Mouse (Mus musculus): ENCODE results near the gene Smarcal1. TPM values are rescaled to one million over a fixed set of nuclear protein-coding genes. Genes with fewer than 3 reads are reported as not detected.
A peak's percentile ranks its signal among the peaks of the same experiment; 100 is the strongest.

Smarcal1 gene
- total RNA-seq, 2 experiments from 2014 or later: 24.7 to 26.7 TPM

DNA sequence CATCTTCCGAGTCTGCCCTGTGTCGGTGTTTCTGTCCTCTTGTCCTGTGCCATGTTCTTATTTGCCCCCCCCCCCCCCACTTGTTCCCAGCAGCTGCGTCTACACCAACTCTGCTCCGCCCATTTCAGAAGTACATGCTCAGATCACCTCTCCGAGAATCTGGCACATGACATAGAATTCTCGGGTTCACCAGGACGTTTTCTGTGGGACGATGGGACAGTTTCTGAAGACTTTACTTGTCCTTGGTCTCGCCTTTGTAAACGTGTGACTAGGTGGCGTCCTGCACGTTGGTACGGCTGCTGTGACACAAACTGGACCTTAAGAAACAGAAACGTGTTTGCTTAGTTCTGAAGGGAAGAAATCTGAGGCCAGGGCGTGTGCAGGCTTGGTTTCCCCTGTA is 4.5 kb downstream of the Smarcal1 start:
- ATAC-seq (replicated peaks; ENCODE audit: poor library complexity): no peak

- no peak for ATAC-seq (replicated peaks; ENCODE audit: poor library complexity)
Observed at GRCm38 (mm10) chr1:72588763-72589162, 5.7 kb downstream of the Smarcal1 start.

GRCm38 (mm10) chr1:72590636-72591035 is 7.6 kb downstream of the Smarcal1 start:
- ATAC-seq (replicated peaks; ENCODE audit: poor library complexity): no peak

- no peak for ATAC-seq (replicated peaks; ENCODE audit: poor library complexity)
Observed at GRCm38 (mm10) chr1:72592350-72592749, 9.3 kb downstream of the Smarcal1 start.

DNA sequence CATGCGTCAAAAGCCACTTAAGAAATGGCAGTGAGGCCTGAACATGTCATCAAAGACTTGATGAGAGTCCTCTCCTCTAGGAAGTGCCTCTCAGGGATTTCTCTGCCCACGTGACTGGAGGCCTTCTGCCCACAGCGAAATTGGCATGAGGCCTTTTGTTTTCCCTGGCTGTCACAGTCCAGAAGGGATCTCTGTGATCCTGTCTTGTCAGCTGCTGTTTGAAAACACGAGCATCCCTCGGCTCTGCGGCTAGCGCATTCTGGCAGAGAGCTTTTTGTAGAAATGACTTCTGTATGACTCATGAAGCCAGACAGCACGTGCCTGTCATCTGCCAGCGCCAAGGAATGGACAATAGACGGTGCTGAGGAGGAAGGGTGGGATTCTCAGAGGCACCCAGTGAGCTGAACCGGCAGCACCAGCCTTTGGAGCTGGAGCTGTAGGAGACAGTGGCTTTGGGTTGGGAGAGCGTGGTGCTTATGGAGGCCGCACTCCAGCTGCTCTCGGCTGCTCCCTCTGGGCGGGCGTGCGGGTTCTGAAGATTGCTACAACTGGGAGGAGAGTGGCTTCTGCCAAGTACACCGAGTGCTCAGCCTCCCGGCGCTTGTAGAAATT is 10.4 kb downstream of the Smarcal1 start:
- no peak for ATAC-seq (replicated peaks; ENCODE audit: poor library complexity)

DNA sequence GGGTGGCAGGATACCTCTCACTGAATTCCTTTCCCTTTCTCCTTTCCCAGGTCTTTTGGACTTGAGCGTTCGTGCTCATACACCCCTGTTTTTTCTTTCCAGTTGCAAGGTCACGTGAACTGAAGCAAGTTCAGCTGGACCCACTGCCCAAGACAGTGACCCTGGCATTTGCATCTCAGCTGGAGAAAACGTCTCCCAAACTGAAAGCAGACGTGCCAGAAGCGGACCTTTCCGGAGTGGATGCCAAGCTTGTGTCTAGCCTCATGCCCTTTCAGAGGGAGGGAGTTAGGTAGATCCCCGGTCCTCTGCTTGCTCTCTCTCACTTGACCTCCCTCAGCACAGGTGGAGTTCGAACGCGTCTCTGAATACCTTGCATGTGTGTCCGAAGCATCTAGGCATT is 12.6 kb downstream of the Smarcal1 start:
- no peak for ATAC-seq (replicated peaks; ENCODE audit: poor library complexity)

DNA sequence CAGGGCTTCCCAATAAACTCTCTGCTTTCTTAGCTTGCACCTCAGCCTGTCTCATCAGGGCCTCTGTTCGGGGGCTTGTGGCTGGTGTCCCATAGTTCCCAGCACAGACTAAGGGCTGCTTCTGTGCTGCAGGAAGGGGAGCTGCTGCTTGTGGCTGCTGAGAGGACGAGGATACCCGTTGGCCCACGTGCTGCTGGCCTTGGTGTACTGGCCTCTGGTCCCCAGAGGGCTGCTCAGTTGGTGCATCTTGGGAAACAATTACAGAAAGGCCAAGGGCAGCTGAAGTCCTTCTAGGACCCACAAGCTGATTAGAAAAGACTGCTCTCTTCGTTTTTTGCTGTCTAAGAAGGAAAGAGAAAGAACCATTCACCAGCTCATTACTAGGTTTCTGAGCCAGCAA is 13.2 kb downstream of the Smarcal1 start:
- ATAC-seq (replicated peaks; ENCODE audit: poor library complexity): no peak

- no peak for ATAC-seq (replicated peaks; ENCODE audit: poor library complexity)
Observed at GRCm38 (mm10) chr1:72599146-72600101, 16.4 kb downstream of the Smarcal1 start.

- no peak for ATAC-seq (replicated peaks; ENCODE audit: poor library complexity)
Observed at GRCm38 (mm10) chr1:72600778-72601177, 17.7 kb downstream of the Smarcal1 start.

DNA sequence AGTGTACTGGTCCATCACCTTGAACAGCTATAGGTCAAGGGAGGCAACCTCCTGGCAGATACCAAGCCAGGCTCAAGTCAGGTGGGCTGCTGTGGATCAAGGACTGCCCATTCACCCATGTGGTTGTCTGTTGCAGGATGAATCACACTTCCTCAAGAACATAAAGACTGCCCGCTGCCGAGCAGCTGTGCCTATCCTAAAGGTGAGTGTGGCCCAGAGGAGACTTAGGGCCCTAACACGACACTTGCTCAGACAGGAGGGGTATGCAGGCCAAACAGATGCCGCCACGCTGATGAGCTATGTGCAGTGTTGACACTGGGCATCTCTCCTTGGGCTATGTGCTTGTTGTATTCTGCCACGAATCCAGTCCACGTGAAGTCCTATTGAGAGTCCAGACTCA is 18.2 kb downstream of the Smarcal1 start:
- ATAC-seq (replicated peaks; ENCODE audit: poor library complexity): no peak

DNA sequence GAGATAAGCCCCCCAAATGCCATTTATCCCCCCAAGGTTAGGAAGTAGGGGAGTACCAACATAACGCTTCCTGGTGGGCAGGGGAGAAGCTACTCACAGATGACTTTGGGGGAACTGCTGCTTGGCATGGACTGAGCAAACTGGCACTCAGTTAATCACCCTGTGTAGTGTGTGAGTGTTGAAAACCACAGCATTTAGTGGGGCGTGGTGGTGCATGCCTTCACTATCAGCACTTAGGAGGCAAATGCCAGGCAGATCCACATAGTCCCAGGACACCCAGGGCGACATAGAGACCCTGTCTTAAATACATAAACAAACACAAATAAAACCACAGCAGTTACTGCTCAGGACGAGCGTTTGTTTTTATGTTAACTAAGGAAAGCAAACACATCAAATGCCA is 19.1 kb downstream of the Smarcal1 start:
- no peak for ATAC-seq (replicated peaks; ENCODE audit: poor library complexity)

- no peak for ATAC-seq (replicated peaks; ENCODE audit: poor library complexity)
Observed at GRCm38 (mm10) chr1:72602803-72603202, 19.8 kb downstream of the Smarcal1 start.

DNA sequence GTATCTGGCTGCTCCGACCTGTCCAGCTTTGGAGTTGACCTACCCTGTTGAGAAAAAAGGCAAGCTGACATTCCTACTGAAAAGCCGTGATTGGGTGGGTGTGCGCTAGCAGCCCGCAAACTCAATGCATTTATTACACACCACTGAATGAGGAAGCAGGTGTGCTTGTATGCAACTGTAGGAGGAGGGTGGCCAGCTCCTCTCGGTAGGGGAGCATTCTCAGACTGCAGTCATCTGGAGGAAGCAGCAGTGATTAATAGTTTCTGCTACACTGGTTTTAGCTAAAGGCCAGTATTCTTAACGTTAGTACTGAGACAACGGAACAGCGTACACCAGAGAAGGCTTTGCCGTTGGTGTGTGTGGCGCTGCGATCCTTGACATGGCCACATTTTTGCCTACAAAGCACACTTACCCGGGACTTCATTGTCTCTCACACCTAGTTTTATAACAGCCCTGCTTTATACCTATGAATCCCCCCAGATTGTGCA is 23.2 kb downstream of the Smarcal1 start:
- ATAC-seq (replicated peaks; ENCODE audit: poor library complexity): no peak

- ATAC-seq (replicated peaks; ENCODE audit: poor library complexity): no peak
Observed at GRCm38 (mm10) chr1:72609129-72609528, 26.1 kb downstream of the Smarcal1 start.

- no peak for ATAC-seq (replicated peaks; ENCODE audit: poor library complexity)
Observed at GRCm38 (mm10) chr1:72609887-72610877, 27.1 kb downstream of the Smarcal1 start.

DNA sequence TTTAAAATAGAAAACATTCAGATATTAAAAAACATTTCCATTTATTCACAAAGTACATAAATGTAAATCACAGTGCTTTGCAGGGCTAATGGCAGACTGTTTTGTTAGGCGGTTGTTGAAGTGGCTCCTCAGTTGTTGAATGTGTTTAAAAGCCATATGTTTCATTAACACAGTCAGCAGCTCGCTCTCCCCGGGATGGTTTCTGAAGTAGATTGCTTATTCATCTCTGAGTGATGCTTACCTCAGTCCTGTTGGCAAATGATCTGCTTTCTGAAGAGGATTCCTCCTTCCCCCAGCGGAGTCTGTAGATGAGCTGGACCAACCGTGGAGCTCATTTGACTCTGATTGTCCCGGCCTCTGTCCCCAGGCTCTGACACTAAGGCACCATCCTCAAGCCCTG is 29.1 kb downstream of the Smarcal1 start:
- no peak for ATAC-seq (replicated peaks; ENCODE audit: poor library complexity)

DNA sequence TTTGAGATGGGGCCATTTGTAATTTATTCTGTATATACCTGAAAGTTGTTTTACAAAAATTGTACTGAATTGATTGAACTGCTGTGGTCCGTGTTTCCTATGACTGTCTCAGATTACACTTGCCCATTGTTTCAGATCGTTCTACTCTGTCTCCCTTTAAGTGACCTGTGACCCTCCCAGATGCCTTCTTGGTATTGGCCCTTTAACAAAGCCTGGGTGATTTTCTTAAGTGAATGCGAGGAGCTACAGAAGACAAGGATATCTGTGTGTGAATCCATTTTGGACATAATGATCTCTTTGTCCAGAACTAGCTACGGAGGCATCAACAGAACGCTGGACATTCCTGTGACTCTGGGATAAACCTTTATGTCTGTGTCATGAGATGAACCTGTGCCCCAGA is 52.2 kb downstream of the Smarcal1 start:
- ATAC-seq (replicated peaks; ENCODE audit: poor library complexity): no peak

GRCm38 (mm10) chr1:72640658-72641410 is 57.8 kb downstream of the Smarcal1 start:
- peak; percentile 80 for ATAC-seq (replicated peaks; ENCODE audit: poor library complexity)

- ATAC-seq (replicated peaks; ENCODE audit: poor library complexity): no peak
Observed at GRCm38 (mm10) chr1:72673070-72673469, 90.0 kb downstream of the Smarcal1 start.
